Mouse (Mus musculus) myocyte (in vitro differentiated cells): ENCODE data around the gene Lrrn4. TPM values are rescaled to one million over a fixed set of nuclear protein-coding genes. Genes with fewer than 3 reads are reported as not detected.

Experiments used
- H3K27me3 ChIP-seq: one replicate; pipeline ENCODE4 v1.6.1; 2011; ENCODE audit not compliant: control insufficient read depth, insufficient read depth, insufficient read length
- H3K36me3 ChIP-seq: one replicate; pipeline ENCODE4 v1.6.1; 2011; ENCODE audit not compliant: control insufficient read depth, insufficient read depth
- H3K4me2 ChIP-seq: one replicate; pipeline ENCODE4 v1.6.1; 2011; ENCODE audit warnings: low read depth, control low read depth
- H3K4me3 ChIP-seq: one replicate; pipeline ENCODE4 v1.5.1; 2011; ENCODE audit warnings: mild to moderate bottlenecking, control low read depth, moderate library complexity
- H3K79me2 ChIP-seq: one replicate; pipeline ENCODE4 v1.6.1; 2011; ENCODE audit not compliant: control insufficient read depth, insufficient read depth
- H3ac ChIP-seq: one replicate; pipeline ENCODE4 v1.6.1; 2011; ENCODE audit not compliant: control insufficient read depth, insufficient read length
- CEBPB ChIP-seq: IDR thresholded peaks from 2 replicates; pipeline ENCODE4 v1.6.1; 2011; ENCODE audit warnings: mild to moderate bottlenecking, moderate library complexity; ENCODE audit not compliant: poor library complexity, insufficient read depth, severe bottlenecking
- E2F4 ChIP-seq: IDR thresholded peaks from one replicate; pipeline ENCODE4 v1.6.1; 2011; ENCODE audit warnings: mild to moderate bottlenecking, control low read depth, moderate library complexity; ENCODE audit not compliant: insufficient read depth
- MAX ChIP-seq: IDR thresholded peaks from one replicate; pipeline ENCODE4 v1.6.1; 2011; ENCODE audit warnings: low read depth, mild to moderate bottlenecking, control low read depth
- MYOD1 ChIP-seq, 3 experiments: IDR thresholded peaks; one replicate each; pipeline ENCODE4 v1.6.1; 2011; ENCODE audit warnings: control low read depth in 2 of 3, low read depth in 2 of 3, mild to moderate bottlenecking in 2 of 3, moderate library complexity in 1 of 3; ENCODE audit not compliant: insufficient read length in 2 of 3, control insufficient read depth in 1 of 3
- MYOG ChIP-seq, 3 experiments: IDR thresholded peaks; one replicate each; pipeline ENCODE4 v1.6.1; 2011; ENCODE audit warnings: control low read depth in 2 of 3, low read depth in 2 of 3, mild to moderate bottlenecking in 2 of 3; ENCODE audit not compliant: insufficient read length in 2 of 3, control insufficient read depth in 1 of 3, insufficient read depth in 1 of 3
- POLR2A ChIP-seq: IDR thresholded peaks from one replicate; pipeline ENCODE4 v1.6.1; 2011; ENCODE audit warnings: low read depth, mild to moderate bottlenecking, control low read depth, moderate library complexity; ENCODE audit not compliant: insufficient read length
- POLR2AphosphoS2 ChIP-seq: IDR thresholded peaks from one replicate; pipeline ENCODE4 v1.6.1; 2011; ENCODE audit warnings: low read depth, control low read depth; ENCODE audit not compliant: insufficient read length
- REST ChIP-seq: IDR thresholded peaks from one replicate; pipeline ENCODE4 v1.6.1; 2011; ENCODE audit warnings: mild to moderate bottlenecking, control low read depth, moderate library complexity; ENCODE audit not compliant: insufficient read depth, insufficient read length
- SRF ChIP-seq: IDR thresholded peaks from one replicate; pipeline ENCODE4 v1.6.1; 2011; ENCODE audit warnings: low read depth; ENCODE audit not compliant: control insufficient read depth, insufficient read length
- TCF12 ChIP-seq: IDR thresholded peaks from one replicate; pipeline ENCODE4 v1.6.1; 2011; ENCODE audit warnings: mild to moderate bottlenecking, control low read depth; ENCODE audit not compliant: poor library complexity, insufficient read depth, severe bottlenecking
- TCF3 ChIP-seq: IDR thresholded peaks from one replicate; pipeline ENCODE4 v1.6.1; 2011; ENCODE audit warnings: low read depth, control low read depth; ENCODE audit not compliant: insufficient read length
- USF1 ChIP-seq: IDR thresholded peaks from one replicate; pipeline ENCODE4 v1.6.1; 2011; ENCODE audit warnings: low read depth, mild to moderate bottlenecking, control low read depth, moderate library complexity
- polyA plus RNA-seq: library from polyadenylated mRNA; unstranded; fragments of >200 nt; fragmentation: generic; extraction: Trizol; gene quantifications from one replicate; pipeline ENCODE4 v1.2.1, GENCODE M21; 2012; ENCODE audit warnings: missing spikeins

Gene Lrrn4
- polyA plus RNA-seq, 1 experiment, result not detected

- H3K27me3 ChIP-seq, result no peaks in the 10 kb centered on the region
- TF ChIP-seq TCF3 (no peak), MAX (no peak), USF1 (no peak)
- H3K4me2 ChIP-seq, result peak overlapping the region; percentile 5
- H3K4me3 ChIP-seq, result no peak overlapping the region
- H3K36me3 ChIP-seq, result peaks cover 39% of the 10 kb centered on the region
- H3K79me2 ChIP-seq, result peaks cover 40% of the 10 kb centered on the region
- H3ac ChIP-seq, result no peak overlapping the region
Measured at GRCm38 (mm10) chr2:132861456-132861855, 19.2 kb downstream of the Lrrn4 start.

GRCm38 (mm10) chr2:132860435-132860834 is 20.3 kb downstream of the Lrrn4 start:
- Histone ChIP-seq H3ac (no peak overlapping the region), H3K79me2 (peaks cover 50% of the 10 kb centered on the region), H3K4me2 (peak overlapping the region; percentile 43), H3K36me3 (peaks cover 35% of the 10 kb centered on the region), H3K27me3 (no peaks in the 10 kb centered on the region), H3K4me3 (no peak overlapping the region)
- TF ChIP-seq MAX (no peak), POLR2AphosphoS2 (no peak), REST (no peak), SRF (no peak), MYOD1 (IDR thresholded peaks at IDR 0.05; ENCODE audit: control insufficient read depth in 1 of 3, insufficient read length in 2 of 3, low read depth in 2 of 3) (no peak), TCF3 (no peak), POLR2A (no peak), CEBPB (no peak), TCF12 (no peak), USF1 (no peak)

GRCm38 (mm10) chr2:132856333-132856732 is 24.4 kb downstream of the Lrrn4 start:
- H3K36me3 ChIP-seq, result peaks cover 16% of the 10 kb centered on the region
- TF ChIP-seq REST, result no peak
- no peak for TF ChIP-seq SRF
- no peak for TF ChIP-seq POLR2A
- H3K4me3 ChIP-seq, result no peak overlapping the region
- H3ac ChIP-seq, result no peak overlapping the region
- no peak overlapping the region for H3K4me2 ChIP-seq
- no peaks in the 10 kb centered on the region for H3K27me3 ChIP-seq
- peaks cover 78% of the 10 kb centered on the region for H3K79me2 ChIP-seq

GRCm38 (mm10) chr2:132853051-132853450 is 27.6 kb downstream of the Lrrn4 start:
- Histone ChIP-seq H3K4me3 (no peak overlapping the region), H3K27me3 (no peaks in the 10 kb centered on the region), H3K79me2 (peaks cover 84% of the 10 kb centered on the region), H3K4me2 (no peak overlapping the region), H3ac (no peak overlapping the region), H3K36me3 (peaks cover 36% of the 10 kb centered on the region)
- no peak for TF ChIP-seq TCF3
- TF ChIP-seq MYOG (IDR thresholded peaks at IDR 0.05; ENCODE audit: control insufficient read depth in 1 of 3, insufficient read depth in 1 of 3, insufficient read length in 2 of 3, low read depth in 2 of 3), result no peak
- TF ChIP-seq MAX, result no peak
- TF ChIP-seq REST, result no peak
- no peak for TF ChIP-seq POLR2AphosphoS2
- no peak for TF ChIP-seq SRF
- TF ChIP-seq USF1, result no peak

- no peaks in the 10 kb centered on the region for H3K27me3 ChIP-seq
- peaks cover 57% of the 10 kb centered on the region for H3K79me2 ChIP-seq
- peaks cover 23% of the 10 kb centered on the region for H3K36me3 ChIP-seq
- H3K4me2 ChIP-seq, result no peak overlapping the region
- H3ac ChIP-seq, result no peak overlapping the region
- no peak for TF ChIP-seq POLR2AphosphoS2
- no peak for TF ChIP-seq POLR2A
- no peak for TF ChIP-seq SRF
- TF ChIP-seq MYOG (IDR thresholded peaks at IDR 0.05; ENCODE audit: control insufficient read depth in 1 of 3, insufficient read depth in 1 of 3, insufficient read length in 2 of 3, low read depth in 2 of 3), result no peak
- TF ChIP-seq TCF3, result no peak
- no peak for TF ChIP-seq CEBPB
- TF ChIP-seq TCF12, result no peak
- TF ChIP-seq REST, result no peak
- peak overlapping the region; percentile 89 for H3K4me3 ChIP-seq
Measured at GRCm38 (mm10) chr2:132849141-132849540, 31.6 kb downstream of the Lrrn4 start.

GRCm38 (mm10) chr2:132848361-132848760 is 32.3 kb downstream of the Lrrn4 start:
- Histone ChIP-seq H3ac (no peak overlapping the region), H3K27me3 (no peaks in the 10 kb centered on the region), H3K4me2 (peak overlapping the region; percentile 88), H3K36me3 (peaks cover 23% of the 10 kb centered on the region), H3K79me2 (peaks cover 50% of the 10 kb centered on the region), H3K4me3 (peak overlapping the region; percentile 89)
- no peak for TF ChIP-seq REST
- no peak for TF ChIP-seq MYOD1 (IDR thresholded peaks at IDR 0.05; ENCODE audit: control insufficient read depth in 1 of 3, insufficient read length in 2 of 3, low read depth in 2 of 3)
- no peak for TF ChIP-seq SRF
- TF ChIP-seq E2F4, result no peak
- TF ChIP-seq TCF3, result no peak
- TF ChIP-seq TCF12, result no peak
- no peak for TF ChIP-seq POLR2AphosphoS2
- TF ChIP-seq POLR2A, result no peak
- TF ChIP-seq MAX, result no peak
- no peak for TF ChIP-seq MYOG (IDR thresholded peaks at IDR 0.05; ENCODE audit: control insufficient read depth in 1 of 3, insufficient read depth in 1 of 3, insufficient read length in 2 of 3, low read depth in 2 of 3)
- no peak for TF ChIP-seq CEBPB
- no peak for TF ChIP-seq USF1
